Mouse (Mus musculus) heart, embryonic 16.5 days (tissue): ENCODE data around the gene Supt16. TPM values are rescaled to one million over a fixed set of nuclear protein-coding genes. Genes with fewer than 3 reads are reported as not detected.

Source experiments
- ATAC-seq: fragments of 200-750 bp; cut with Nextera tagmentation; replicated peaks from 2 replicates; pipeline ENCODE4 v1.8.0; 2017; ENCODE audit warnings: moderate number of reproducible peaks; ENCODE audit not compliant: insufficient read depth, low FRiP score; ENCODE audit errors: extremely low read depth
- H3K27ac ChIP-seq: fragments of 300-500 bp; sonication (generic); 2 replicates; pipeline ENCODE4 v1.5.1; 2014; ENCODE audit warnings: mild to moderate bottlenecking, low read length, control low read depth, moderate library complexity
- H3K27me3 ChIP-seq: fragments of 300-500 bp; sonication (generic); 2 replicates; pipeline ENCODE4 v1.6.1; 2014; ENCODE audit warnings: low read length, mixed read lengths; ENCODE audit not compliant: control insufficient read depth, insufficient read depth
- H3K36me3 ChIP-seq: fragments of 300-500 bp; sonication (generic); 2 replicates; pipeline ENCODE4 v1.6.1; 2014; ENCODE audit not compliant: control insufficient read depth, insufficient read depth
- H3K4me1 ChIP-seq: fragments of 300-500 bp; sonication (generic); 2 replicates; pipeline ENCODE4 v1.6.1; 2014; ENCODE audit warnings: low read length, mixed read lengths; ENCODE audit not compliant: control insufficient read depth, insufficient read depth
- H3K4me2 ChIP-seq: fragments of 300-500 bp; sonication (generic); 2 replicates; pipeline ENCODE4 v1.6.1; 2014; ENCODE audit warnings: low read depth, mild to moderate bottlenecking, control low read depth, low read length
- H3K4me3 ChIP-seq: fragments of 300-500 bp; sonication (generic); 2 replicates; pipeline ENCODE4 v1.5.1; 2014; ENCODE audit warnings: mild to moderate bottlenecking, control low read depth, low read length
- H3K9ac ChIP-seq: fragments of 300-500 bp; sonication (generic); 2 replicates; pipeline ENCODE4 v1.6.1; 2014; ENCODE audit warnings: low read length, control low read depth
- H3K9me3 ChIP-seq: fragments of 300-500 bp; sonication (generic); replicated peaks from 2 replicates; pipeline ENCODE4 v1.6.1; 2016; ENCODE audit warnings: low read length; ENCODE audit not compliant: control insufficient read depth
- WGBS: fragments of 180-500 bp; shearing (Covaris S2); extraction: QIAGEN DNeasy Blood & Tissue Kit; methylation state at CpG from one replicate; pipeline ENCODE4 v1.1.7; 2014; 5-methylcytosine and 5-hydroxymethylcytosine counted together
- polyA plus RNA-seq: library from polyadenylated mRNA; unstranded; fragments of >200 nt; fragmentation: Nextera tagmentation; extraction: Ambion mirVana; gene quantifications from 2 replicates; pipeline ENCODE4 v1.2.1, GENCODE M21; 2015

The Supt16 gene
- polyA plus RNA-seq, 1 experiment from 2014 or later, result 26.4 TPM

GRCm38 (mm10) chr14:52124636-52125035, 72.6 kb downstream of the Supt16 start:
- H3K9me3 ChIP-seq, result no peaks in the 10 kb centered on the region
- H3K4me2 ChIP-seq, result no peak overlapping the region
- H3K9ac ChIP-seq, result no peak overlapping the region
- no peak overlapping the region for H3K4me3 ChIP-seq
- no peaks in the 10 kb centered on the region for H3K27me3 ChIP-seq
- WGBS, result 88% methylated on average over 3 of the region's 3 CpGs
- no peaks in the 10 kb centered on the region for H3K4me1 ChIP-seq
- H3K36me3 ChIP-seq, result no peaks in the 10 kb centered on the region
- H3K27ac ChIP-seq, result no peak overlapping the region
- ATAC-seq, result no peak

- 21% methylated on average over 4 of the region's 4 CpGs for WGBS
- no peak overlapping the region for H3K4me2 ChIP-seq
- no peaks in the 10 kb centered on the region for H3K27me3 ChIP-seq
- H3K4me1 ChIP-seq, result peaks cover under 1% of the 10 kb centered on the region; the same call in 1 of the 2 replicates
- no peak overlapping the region for H3K9ac ChIP-seq
- H3K4me3 ChIP-seq, result no peak overlapping the region
- no peaks in the 10 kb centered on the region for H3K36me3 ChIP-seq
- no peak overlapping the region for H3K27ac ChIP-seq
- H3K9me3 ChIP-seq, result no peaks in the 10 kb centered on the region
- 0 out of 2 replicates have a peak, but pooled peaks have one; percentile 14 for ATAC-seq
These were observed 73.3 kb downstream of the Supt16 start for GRCm38 (mm10) chr14:52123918-52124317.

GRCm38 (mm10) chr14:52120169-52120568, 77.0 kb downstream of the Supt16 start:
- no peak overlapping the region for H3K4me3 ChIP-seq
- no peak overlapping the region for H3K27ac ChIP-seq
- H3K9ac ChIP-seq, result no peak overlapping the region
- no peaks in the 10 kb centered on the region for H3K27me3 ChIP-seq
- 62% methylated on average over 7 of the region's 7 CpGs for WGBS
- no peaks in the 10 kb centered on the region for H3K36me3 ChIP-seq
- ATAC-seq, result no peak
- no peaks in the 10 kb centered on the region for H3K9me3 ChIP-seq
- peaks cover 5% of the 10 kb centered on the region for H3K4me1 ChIP-seq
- H3K4me2 ChIP-seq, result peak overlapping the region; percentile 100; the same call in 1 of the 2 replicates

- Histone ChIP-seq H3K9me3 (no peaks in the 10 kb centered on the region), H3K27ac (peak overlapping the region; percentile 64; the same call in 1 of the 2 replicates), H3K4me1 (peaks cover 5% of the 10 kb centered on the region), H3K4me2 (peak overlapping the region; percentile 100), H3K27me3 (no peaks in the 10 kb centered on the region), H3K36me3 (no peaks in the 10 kb centered on the region), H3K4me3 (peak overlapping the region; percentile 67), H3K9ac (peak overlapping the region; percentile 83)
- WGBS, result 1% methylated on average over 38 of the region's 38 CpGs
- peak; percentile 77 for ATAC-seq
These were observed 78.2 kb downstream of the Supt16 start for GRCm38 (mm10) chr14:52118823-52119608.

- Histone ChIP-seq H3K9ac (peak overlapping the region; percentile 83; the same call in 1 of the 2 replicates), H3K4me1 (peaks cover 5% of the 10 kb centered on the region), H3K9me3 (no peaks in the 10 kb centered on the region), H3K4me3 (peak overlapping the region; percentile 67), H3K36me3 (no peaks in the 10 kb centered on the region), H3K4me2 (peak overlapping the region; percentile 100), H3K27me3 (no peaks in the 10 kb centered on the region), H3K27ac (no peak overlapping the region)
- no peak for ATAC-seq
- WGBS, result 14% methylated on average over 8 of the region's 8 CpGs
These were observed 78.8 kb downstream of the Supt16 start for GRCm38 (mm10) chr14:52118456-52118822.

GRCm38 (mm10) chr14:52117241-52117640, 80.0 kb downstream of the Supt16 start:
- no peak overlapping the region for H3K9ac ChIP-seq
- no peaks in the 10 kb centered on the region for H3K9me3 ChIP-seq
- no peaks in the 10 kb centered on the region for H3K36me3 ChIP-seq
- H3K4me3 ChIP-seq, result no peak overlapping the region
- ATAC-seq, result no peak
- WGBS, result 92% methylated on average over 5 of the region's 5 CpGs
- no peak overlapping the region for H3K27ac ChIP-seq
- H3K4me2 ChIP-seq, result no peak overlapping the region
- H3K27me3 ChIP-seq, result no peaks in the 10 kb centered on the region
- H3K4me1 ChIP-seq, result peaks cover 5% of the 10 kb centered on the region

GRCm38 (mm10) chr14:52114101-52114500, 83.1 kb downstream of the Supt16 start:
- 52% methylated on average over 1 of the region's 1 CpGs for WGBS
- Histone ChIP-seq H3K9me3 (no peaks in the 10 kb centered on the region), H3K4me3 (no peak overlapping the region), H3K36me3 (no peaks in the 10 kb centered on the region), H3K9ac (no peak overlapping the region), H3K27me3 (no peaks in the 10 kb centered on the region), H3K4me1 (peaks cover 5% of the 10 kb centered on the region), H3K27ac (no peak overlapping the region), H3K4me2 (no peak overlapping the region)
- ATAC-seq, result no peak

Other genes starting within 250 kb of the Supt16 start
- gene Arhgef40, start 212.7 kb downstream of the Supt16 start, polyA plus RNA-seq, result 45.8 and 65.1 TPM in 2 replicates
- 0.67 and 1.3 TPM in 2 replicates for gene Tmem253, start 181.8 kb downstream of the Supt16 start, polyA plus RNA-seq
- gene Zfp219, start 176.7 kb downstream of the Supt16 start, polyA plus RNA-seq, result 18.7 and 19.7 TPM in 2 replicates
- not detected in 2 replicates for gene Olfr221, start 155.0 kb downstream of the Supt16 start, polyA plus RNA-seq
- gene Hnrnpc, start 93.4 kb downstream of the Supt16 start, polyA plus RNA-seq, result 337 and 412 TPM in 2 replicates
- 24.7 and 29.5 TPM in 2 replicates for gene Rpgrip1, start 86.7 kb downstream of the Supt16 start, polyA plus RNA-seq
- 20.8 and 21.9 TPM in 2 replicates for gene Chd8, start 60.4 kb upstream of the Supt16 start, polyA plus RNA-seq
- 28.8 and 33.7 TPM in 2 replicates for gene Tox4, start 81.7 kb upstream of the Supt16 start, polyA plus RNA-seq
- gene Rab2b, start 82.1 kb upstream of the Supt16 start, polyA plus RNA-seq, result 15.5 and 16.5 TPM in 2 replicates
- 28.1 and 28.7 TPM in 2 replicates for gene Mettl3, start 107.7 kb upstream of the Supt16 start, polyA plus RNA-seq
- 5.1 and 5.6 TPM in 2 replicates for gene Sall2, start 131.3 kb upstream of the Supt16 start, polyA plus RNA-seq
- gene Olfr1513, start 159.0 kb upstream of the Supt16 start, polyA plus RNA-seq, result not detected in 2 replicates
- not detected in 2 replicates for gene Olfr1512, start 181.8 kb upstream of the Supt16 start, polyA plus RNA-seq
- not detected in 2 replicates for gene Olfr1511, start 200.0 kb upstream of the Supt16 start, polyA plus RNA-seq
- not detected in 2 replicates for gene Olfr1510, start 217.0 kb upstream of the Supt16 start, polyA plus RNA-seq
- gene Olfr1509, start 245.6 kb upstream of the Supt16 start, polyA plus RNA-seq, result not detected in 2 replicates